Mouse (Mus musculus) left cerebral cortex, adult 2 months (tissue): ENCODE measurements around the gene Cadm3. TPM values are rescaled to one million over a fixed set of nuclear protein-coding genes. Genes with fewer than 3 reads are reported as not detected.

ENCODE experiments used
- DNase-seq, 2 experiments: peaks; one replicate each; pipeline ENCODE4 v3.0.0; 2021 to 2022; ENCODE audit warnings: low spot score in 2 of 2, mixed read lengths in 1 of 2; ENCODE audit errors: extremely low spot score in 1 of 2
- H3K27ac ChIP-seq: fragments of 200-600 bp; 2 replicates; pipeline ENCODE4 v1.8.1; 2022
- H3K4me3 ChIP-seq: fragments of 200-600 bp; 2 replicates; pipeline ENCODE4 v1.8.1; 2022
- CTCF ChIP-seq: fragments of 200-600 bp; IDR thresholded peaks from 2 replicates; pipeline ENCODE4 v1.8.1; 2022; ENCODE audit warnings: antibody characterized with exemption, mild to moderate bottlenecking, moderate library complexity
- intact Hi-C: fragments of 180-260 bp; cut with DNase I; formaldehyde crosslinking; loops from one replicate; pipeline ENCODE4 v1.15.1; 2025
- long read RNA-seq, 2 experiments: library from polyadenylated mRNA; stranded (forward); transcript quantifications; one replicate each; pipeline ENCODE4 v2.0.0; 2021; ENCODE audit warnings: borderline mapping rate in 2 of 2
- total RNA-seq, 2 experiments: library from RNA; stranded (reverse); gene quantifications; 2 replicates each; pipeline ENCODE4 v1.2.3; 2021

Gene Cadm3
- 100 to 1,000 TPM; 437 to 438 TPM for total RNA-seq
- long read RNA-seq, experiment 1, full-length matches to known transcripts, result 1 of 17 reads
- long read RNA-seq, experiment 1, partial matches to known transcripts, result 0 of 17 reads
- long read RNA-seq, experiment 1, other reads (novel, unspliced or antisense), result 16 of 17 reads
- long read RNA-seq, experiment 2, full-length matches to known transcripts, result 3 of 16 reads
- long read RNA-seq, experiment 2, partial matches to known transcripts, result 2 of 16 reads
- long read RNA-seq, experiment 2, other reads (novel, unspliced or antisense), result 11 of 16 reads

GRCm38 (mm10) chr1:173367356-173368046, at the start of gene Cadm3:
Cadm3 (minus strand) TSS chr1:173367695.
- H3K27ac ChIP-seq, result peak within 1 kb of the TSS; percentile 93
- peak within 1 kb of the TSS; percentile 59 for H3K4me3 ChIP-seq
- peak; percentile 81 to 82 for DNase-seq
- intact Hi-C loops, result loop anchor here (1.0 to 10.0 kb wide), 4 partner anchors 10 to 613 kb away; no protein-coding TSS in a partner anchor
- no peak for TF ChIP-seq CTCF

GRCm38 (mm10) chr1:173414631-173415030, 47.1 kb upstream of the Cadm3 start:
- no peak for DNase-seq
- intact Hi-C loops, result no loop called here
- Histone ChIP-seq H3K4me3 (no peak overlapping the region), H3K27ac (no peak overlapping the region)
- TF ChIP-seq CTCF, result no peak

- H3K4me3 ChIP-seq, result no peak overlapping the region
- no peak overlapping the region for H3K27ac ChIP-seq
- no peak for TF ChIP-seq CTCF
- intact Hi-C loops, result no loop called here
- no peak for DNase-seq
Observed at GRCm38 (mm10) chr1:173411863-173412262, 44.4 kb upstream of the Cadm3 start.

- H3K4me3 ChIP-seq, result no peak overlapping the region
- no peak overlapping the region for H3K27ac ChIP-seq
- no peak for TF ChIP-seq CTCF
- DNase-seq, result no peak
- intact Hi-C loops, result no loop called here
Observed at GRCm38 (mm10) chr1:173409066-173409465, 41.6 kb upstream of the Cadm3 start.

- no peak for TF ChIP-seq CTCF
- Histone ChIP-seq H3K4me3 (no peak overlapping the region), H3K27ac (no peak overlapping the region)
- intact Hi-C loops, result no loop called here
- DNase-seq, result no peak
Observed at GRCm38 (mm10) chr1:173404696-173405309, 37.3 kb upstream of the Cadm3 start.

- TF ChIP-seq CTCF, result peak; percentile 72
- intact Hi-C loops, result loop anchor here (1.0 to 5.0 kb wide), 5 partner anchors 60 to 988 kb away; partner anchors contain the start of gene Dusp23
- Histone ChIP-seq H3K4me3 (no peak overlapping the region), H3K27ac (no peak overlapping the region)
- peak; percentile 67 to 79 for DNase-seq
Observed at GRCm38 (mm10) chr1:173398323-173398970, 31.0 kb upstream of the Cadm3 start.

- Histone ChIP-seq H3K27ac (no peak overlapping the region), H3K4me3 (no peak overlapping the region)
- no peak for TF ChIP-seq CTCF
- intact Hi-C loops, result loop anchor here (5.0 kb wide), 1 partner anchor 904 kb away; no protein-coding TSS in a partner anchor
- DNase-seq, result no peak
Observed at GRCm38 (mm10) chr1:173391754-173392153, 24.3 kb upstream of the Cadm3 start.

- Histone ChIP-seq H3K4me3 (peak overlapping the region; percentile 58), H3K27ac (peak overlapping the region; percentile 93)
- DNase-seq, result peak; percentile 93 to 96
- peak; percentile 19 for TF ChIP-seq CTCF
- intact Hi-C loops, result loop anchor here (1.0 to 5.0 kb wide), 2 partner anchors 23 to 903 kb away; partner anchors contain the start of gene Cadm3
Observed at GRCm38 (mm10) chr1:173389901-173390401, 22.5 kb upstream of the Cadm3 start.

GRCm38 (mm10) chr1:173389431-173389830, 21.9 kb upstream of the Cadm3 start:
- Histone ChIP-seq H3K27ac (peak overlapping the region; percentile 93), H3K4me3 (peak overlapping the region; percentile 58)
- intact Hi-C loops, result loop anchor here (1.0 kb wide), 1 partner anchor 22 kb away; the partner anchor contains the start of gene Cadm3
- no peak for TF ChIP-seq CTCF
- no peak for DNase-seq

GRCm38 (mm10) chr1:173381436-173381835, 13.9 kb upstream of the Cadm3 start:
- intact Hi-C loops, result no loop called here
- H3K27ac ChIP-seq, result no peak overlapping the region
- TF ChIP-seq CTCF, result no peak
- no peak overlapping the region for H3K4me3 ChIP-seq
- no peak for DNase-seq

- intact Hi-C loops, result loop anchor here (1.0 kb wide), 2 partner anchors 38 to 53 kb away; no protein-coding TSS in a partner anchor
- peak; percentile 96 for TF ChIP-seq CTCF
- DNase-seq, result peak; percentile 77 to 78
- Histone ChIP-seq H3K4me3 (no peak overlapping the region), H3K27ac (no peak overlapping the region)
Observed at GRCm38 (mm10) chr1:173377380-173378112, 10.1 kb upstream of the Cadm3 start.
